Mouse (Mus musculus): ENCODE results near the gene Olfm1. TPM values are rescaled to one million over a fixed set of nuclear protein-coding genes. Genes with fewer than 3 reads are reported as not detected.

Olfm1 gene
- polyA plus RNA-seq, 1 experiment = not detected

GRCm38 (mm10) chr2:28241520-28242221 is 48.9 kb downstream of the Olfm1 start:
- WGBS = 82% methylated on average over 17 of the region's 17 CpGs
- Histone ChIP-seq H3K4me3 (ENCODE audit: insufficient read depth, low read depth, low read length) (no peak overlapping the region), H3K4me1 (ENCODE audit: control insufficient read depth, insufficient read depth, low read length) (peaks cover 41% of the 10 kb centered on the region), H3K27ac (ENCODE audit: insufficient read depth, low read depth, low read length) (no peak overlapping the region)
- TF ChIP-seq POLR2A (IDR thresholded peaks at IDR 0.05; ENCODE audit: insufficient read depth, low read depth, low read length) = no peak
- TF ChIP-seq CTCF (IDR thresholded peaks at IDR 0.05; ENCODE audit: insufficient read depth, low read depth, low read length) = no peak

DNA sequence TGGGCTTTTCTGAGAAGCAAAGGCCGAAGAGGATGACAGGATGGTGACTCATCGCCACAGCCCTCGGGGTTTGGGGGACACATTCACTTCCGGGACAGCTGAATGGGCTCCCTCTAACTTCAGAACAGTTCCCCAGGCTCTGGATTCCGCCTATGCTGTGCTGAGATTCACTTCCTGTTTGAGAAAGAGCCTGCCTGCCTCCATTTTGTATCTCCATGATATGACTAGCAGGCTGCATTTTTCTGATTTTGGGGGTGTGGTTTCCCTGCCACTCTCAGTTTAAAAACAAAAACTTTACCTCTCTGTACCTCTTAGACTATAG is 49.4 kb downstream of the Olfm1 start:
- TF ChIP-seq CTCF (IDR thresholded peaks at IDR 0.05; ENCODE audit: insufficient read depth, low read depth, low read length) = no peak
- TF ChIP-seq POLR2A (IDR thresholded peaks at IDR 0.05; ENCODE audit: insufficient read depth, low read depth, low read length) = no peak
- H3K4me1 ChIP-seq (ENCODE audit: control insufficient read depth, insufficient read depth, low read length) = peaks cover 46% of the 10 kb centered on the region
- H3K27ac ChIP-seq (ENCODE audit: insufficient read depth, low read depth, low read length) = no peak overlapping the region
- 76% methylated on average over 5 of the region's 5 CpGs for WGBS
- no peak overlapping the region for H3K4me3 ChIP-seq (ENCODE audit: insufficient read depth, low read depth, low read length)

- TF ChIP-seq POLR2A (IDR thresholded peaks at IDR 0.05; ENCODE audit: insufficient read depth, low read depth, low read length) = no peak
- no peak for TF ChIP-seq CTCF (IDR thresholded peaks at IDR 0.05; ENCODE audit: insufficient read depth, low read depth, low read length)
- 43% methylated on average over 8 of the region's 8 CpGs for WGBS
- Histone ChIP-seq H3K4me3 (ENCODE audit: insufficient read depth, low read depth, low read length) (no peak overlapping the region), H3K27ac (ENCODE audit: insufficient read depth, low read depth, low read length) (peak overlapping the region; percentile 52), H3K4me1 (ENCODE audit: control insufficient read depth, insufficient read depth, low read length) (peaks cover 48% of the 10 kb centered on the region)
Measured at GRCm38 (mm10) chr2:28244667-28245395, 52.0 kb downstream of the Olfm1 start.

- 90% methylated on average over 5 of the region's 5 CpGs for WGBS
- peaks cover 48% of the 10 kb centered on the region for H3K4me1 ChIP-seq (ENCODE audit: control insufficient read depth, insufficient read depth, low read length)
Measured at GRCm38 (mm10) chr2:28246110-28246653, 53.4 kb downstream of the Olfm1 start.

DNA sequence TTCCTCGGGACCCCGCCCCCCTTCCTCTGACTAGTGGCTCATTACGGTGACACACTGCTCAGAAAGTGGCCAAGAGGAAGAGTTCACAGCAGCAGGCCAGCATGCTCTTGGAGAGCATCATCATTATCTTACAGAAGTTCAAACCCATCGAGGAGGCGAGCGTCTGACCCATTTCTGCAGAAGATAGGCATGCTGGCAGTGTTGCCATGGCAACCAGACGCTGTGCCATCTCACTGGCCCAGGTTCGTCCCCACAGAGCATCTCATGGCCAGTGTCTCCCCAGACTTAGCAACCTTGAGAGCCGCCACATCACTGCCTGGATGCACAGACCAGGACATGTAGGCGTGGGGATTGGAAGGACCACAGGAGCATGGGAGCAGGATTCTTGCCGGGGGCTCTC is 54.3 kb downstream of the Olfm1 start:
- 68% methylated on average over 11 of the region's 11 CpGs for WGBS
- TF ChIP-seq POLR2A (IDR thresholded peaks at IDR 0.05; ENCODE audit: insufficient read depth, low read depth, low read length) = no peak
- no peak for TF ChIP-seq CTCF (IDR thresholded peaks at IDR 0.05; ENCODE audit: insufficient read depth, low read depth, low read length)

More at GRCm38 (mm10) chr2:28246110-28246653, 53.4 kb downstream of the Olfm1 start:
- TF ChIP-seq CTCF (IDR thresholded peaks at IDR 0.05; ENCODE audit: insufficient read depth, low read depth, low read length) = no peak
- Histone ChIP-seq H3K27ac (ENCODE audit: insufficient read depth, low read depth, low read length) (no peak overlapping the region), H3K4me3 (ENCODE audit: insufficient read depth, low read depth, low read length) (no peak overlapping the region)

DNA sequence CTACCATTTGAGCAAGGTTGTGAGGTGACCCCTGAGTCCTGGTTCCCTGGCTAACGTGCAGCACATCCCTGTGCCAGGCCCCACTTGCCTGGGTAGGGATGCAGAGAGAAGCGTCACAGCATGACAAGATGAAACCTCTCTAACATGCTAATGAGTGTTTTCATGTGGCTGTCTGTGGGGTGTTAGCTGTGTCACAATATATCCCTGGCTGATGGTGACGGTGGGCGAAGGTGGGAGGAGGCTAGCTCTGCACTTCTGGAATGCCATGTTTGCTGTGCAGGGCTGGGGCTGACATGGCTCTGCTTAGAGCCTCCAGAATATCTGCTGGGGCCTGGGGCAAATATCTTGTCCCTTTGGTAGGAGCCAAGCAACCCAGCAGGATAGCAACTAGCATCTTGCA is 59.8 kb downstream of the Olfm1 start:
- H3K4me1 ChIP-seq (ENCODE audit: control insufficient read depth, insufficient read depth, low read length) = peaks cover 9% of the 10 kb centered on the region
- TF ChIP-seq CTCF (IDR thresholded peaks at IDR 0.05; ENCODE audit: insufficient read depth, low read depth, low read length) = no peak
- no peak overlapping the region for H3K4me3 ChIP-seq (ENCODE audit: insufficient read depth, low read depth, low read length)
- WGBS = 56% methylated on average over 4 of the region's 4 CpGs
- H3K27ac ChIP-seq (ENCODE audit: insufficient read depth, low read depth, low read length) = no peak overlapping the region

More for the DNA sequence above, 54.3 kb downstream of the Olfm1 start:
- Histone ChIP-seq H3K27ac (ENCODE audit: insufficient read depth, low read depth, low read length) (no peak overlapping the region), H3K4me3 (ENCODE audit: insufficient read depth, low read depth, low read length) (no peak overlapping the region), H3K4me1 (ENCODE audit: control insufficient read depth, insufficient read depth, low read length) (peaks cover 47% of the 10 kb centered on the region)

- 94% methylated on average over 7 of the region's 7 CpGs for WGBS
- TF ChIP-seq CTCF (IDR thresholded peaks at IDR 0.05; ENCODE audit: insufficient read depth, low read depth, low read length) = no peak
- TF ChIP-seq POLR2A (IDR thresholded peaks at IDR 0.05; ENCODE audit: insufficient read depth, low read depth, low read length) = no peak
Measured at GRCm38 (mm10) chr2:28256029-28256428, 63.2 kb downstream of the Olfm1 start.

GRCm38 (mm10) chr2:28261438-28261837 is 68.6 kb downstream of the Olfm1 start:
- H3K4me3 ChIP-seq (ENCODE audit: insufficient read depth, low read depth, low read length) = no peak overlapping the region
- H3K4me1 ChIP-seq (ENCODE audit: control insufficient read depth, insufficient read depth, low read length) = peaks cover 26% of the 10 kb centered on the region
- TF ChIP-seq POLR2A (IDR thresholded peaks at IDR 0.05; ENCODE audit: insufficient read depth, low read depth, low read length) = no peak
- no peak for TF ChIP-seq CTCF (IDR thresholded peaks at IDR 0.05; ENCODE audit: insufficient read depth, low read depth, low read length)
- H3K27ac ChIP-seq (ENCODE audit: insufficient read depth, low read depth, low read length) = peak overlapping the region; percentile 53
- WGBS = 39% methylated on average over 3 of the region's 3 CpGs

More at GRCm38 (mm10) chr2:28256029-28256428, 63.2 kb downstream of the Olfm1 start:
- peaks cover 18% of the 10 kb centered on the region for H3K4me1 ChIP-seq (ENCODE audit: control insufficient read depth, insufficient read depth, low read length)
- H3K27ac ChIP-seq (ENCODE audit: insufficient read depth, low read depth, low read length) = no peak overlapping the region
- H3K4me3 ChIP-seq (ENCODE audit: insufficient read depth, low read depth, low read length) = no peak overlapping the region

DNA sequence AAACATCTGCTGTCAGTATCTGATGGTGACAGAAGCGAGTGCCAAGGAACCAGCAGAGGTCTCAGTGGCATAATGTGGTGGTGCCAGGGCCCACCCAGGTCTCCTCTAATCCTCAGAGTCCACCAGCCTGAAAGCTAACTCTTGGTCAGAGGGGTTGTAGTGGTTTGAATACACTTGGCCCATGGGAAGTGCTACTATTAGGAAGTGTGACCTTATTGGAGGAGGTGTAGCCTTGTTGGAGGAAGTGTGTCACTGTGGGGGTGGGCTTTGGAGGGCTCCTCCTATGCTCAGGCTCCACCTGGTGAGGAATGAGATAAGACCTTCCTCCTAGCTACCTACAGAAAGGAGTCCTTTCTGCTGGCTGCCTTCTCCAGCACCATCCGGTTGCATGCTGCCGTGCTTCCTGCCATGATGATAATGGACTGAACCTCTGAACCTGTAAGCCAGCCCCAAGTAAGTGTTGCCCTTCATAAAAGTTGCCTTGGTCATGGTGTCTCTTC is 75.0 kb downstream of the Olfm1 start:
- no peak overlapping the region for H3K27ac ChIP-seq (ENCODE audit: insufficient read depth, low read depth, low read length)
- WGBS = 96% methylated on average over 3 of the region's 3 CpGs
- TF ChIP-seq CTCF (IDR thresholded peaks at IDR 0.05; ENCODE audit: insufficient read depth, low read depth, low read length) (no peak), POLR2A (IDR thresholded peaks at IDR 0.05; ENCODE audit: insufficient read depth, low read depth, low read length) (no peak)
- H3K4me3 ChIP-seq (ENCODE audit: insufficient read depth, low read depth, low read length) = no peak overlapping the region
- peaks cover 4% of the 10 kb centered on the region for H3K4me1 ChIP-seq (ENCODE audit: control insufficient read depth, insufficient read depth, low read length)
